Mouse (Mus musculus) lung, adult 2 months (tissue): Measurements from ENCODE around the gene Gm382.

ENCODE experiments used
- CTCF ChIP-seq: fragments of 200-500 bp; IDR thresholded peaks from 2 replicates; pipeline ENCODE4 v1.5.1; 2011; ENCODE audit warnings: mild to moderate bottlenecking, low read length, control low read depth; ENCODE audit not compliant: insufficient read depth
- POLR2A ChIP-seq: fragments of 200-500 bp; IDR thresholded peaks from 2 replicates; pipeline ENCODE4 v1.6.1; 2011; ENCODE audit warnings: low read depth, mild to moderate bottlenecking, control low read depth, low read length, borderline replicate concordance; ENCODE audit errors: extremely low read depth

DNA sequence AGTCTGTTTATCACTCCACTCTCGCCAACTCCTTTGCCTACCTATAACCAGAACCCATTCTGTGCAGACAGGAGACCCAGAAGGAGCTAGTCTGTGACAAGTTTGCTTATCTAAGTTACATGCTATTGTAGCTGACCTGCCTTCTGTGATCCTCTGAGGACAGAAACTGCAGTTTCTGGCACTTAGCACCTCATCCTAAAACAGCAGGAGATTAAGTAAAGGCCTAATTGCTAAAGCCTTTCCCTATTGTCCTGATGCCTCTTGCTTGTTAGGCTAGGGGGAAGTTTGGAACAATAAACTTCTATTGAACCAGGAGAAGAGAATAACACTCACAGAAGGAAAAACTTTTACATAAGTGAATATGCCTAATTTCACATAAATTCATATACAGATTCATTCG, 51.5 kb downstream of the Gm382 start:
- TF ChIP-seq CTCF, result no peak
- no peak for TF ChIP-seq POLR2A
